Mouse (Mus musculus): ENCODE results near the gene Ccr1. TPM values are rescaled to one million over a fixed set of nuclear protein-coding genes. Genes with fewer than 3 reads are reported as not detected.
A peak's percentile ranks its signal among the peaks of the same experiment; 100 is the strongest.

Gene Ccr1
- 6.0 and 6.5 TPM in 2 replicates for polyA plus RNA-seq (2012; ENCODE audit: insufficient read depth, insufficient read length, missing spikeins)

- H3K4me1 ChIP-seq (ENCODE audit: control insufficient read depth, insufficient read depth, low read length), result peaks cover 16% of the 10 kb centered on the region
- H3K27ac ChIP-seq (ENCODE audit: insufficient read depth, low read depth, low read length), result peak within 1 kb of the TSS; percentile 13; the same call in 1 of the 2 replicates
- no peak within 1 kb of the TSS for H3K4me3 ChIP-seq (ENCODE audit: insufficient read depth, low read length)
- TF ChIP-seq CTCF (IDR thresholded peaks at IDR 0.05; ENCODE audit: low read depth, low read length) (no peak), POLR2A (IDR thresholded peaks at IDR 0.05; ENCODE audit: borderline replicate concordance, low read depth, low read length) (no peak)
These were observed at the start of gene Ccr1 for GRCm38 (mm10) chr9:123968290-123968912. Ccr1 (minus strand) TSS chr9:123968692.

DNA sequence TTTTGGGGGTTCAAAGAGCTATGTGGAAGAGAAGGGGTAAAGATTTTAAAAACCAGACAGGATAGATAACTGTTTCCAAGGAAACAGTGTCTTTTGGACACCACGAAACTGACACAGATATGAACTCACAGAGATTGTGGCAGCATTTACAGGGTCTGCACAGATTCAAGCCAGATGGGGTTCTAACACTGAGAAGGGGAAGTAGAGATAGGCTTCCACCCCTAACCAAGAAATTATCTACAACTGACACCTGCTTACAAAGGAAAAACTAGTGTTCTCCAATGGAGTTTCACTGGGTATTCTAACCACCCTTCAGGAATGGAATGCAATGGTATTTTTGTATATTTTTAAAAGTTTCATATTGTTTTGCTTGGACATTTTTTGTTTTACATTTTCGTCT lies 47.6 kb upstream of the Ccr1 start:
- Histone ChIP-seq H3K27ac (ENCODE audit: insufficient read depth, low read depth, low read length) (0 out of 2 replicates have a peak overlapping the region, but pooled peaks have one; percentile 8), H3K4me1 (ENCODE audit: control insufficient read depth, insufficient read depth, low read length) (peaks cover 41% of the 10 kb centered on the region), H3K4me3 (ENCODE audit: insufficient read depth, low read length) (no peak overlapping the region)
- no peak for TF ChIP-seq POLR2A (IDR thresholded peaks at IDR 0.05; ENCODE audit: borderline replicate concordance, low read depth, low read length)
- no peak for TF ChIP-seq CTCF (IDR thresholded peaks at IDR 0.05; ENCODE audit: low read depth, low read length)

DNA sequence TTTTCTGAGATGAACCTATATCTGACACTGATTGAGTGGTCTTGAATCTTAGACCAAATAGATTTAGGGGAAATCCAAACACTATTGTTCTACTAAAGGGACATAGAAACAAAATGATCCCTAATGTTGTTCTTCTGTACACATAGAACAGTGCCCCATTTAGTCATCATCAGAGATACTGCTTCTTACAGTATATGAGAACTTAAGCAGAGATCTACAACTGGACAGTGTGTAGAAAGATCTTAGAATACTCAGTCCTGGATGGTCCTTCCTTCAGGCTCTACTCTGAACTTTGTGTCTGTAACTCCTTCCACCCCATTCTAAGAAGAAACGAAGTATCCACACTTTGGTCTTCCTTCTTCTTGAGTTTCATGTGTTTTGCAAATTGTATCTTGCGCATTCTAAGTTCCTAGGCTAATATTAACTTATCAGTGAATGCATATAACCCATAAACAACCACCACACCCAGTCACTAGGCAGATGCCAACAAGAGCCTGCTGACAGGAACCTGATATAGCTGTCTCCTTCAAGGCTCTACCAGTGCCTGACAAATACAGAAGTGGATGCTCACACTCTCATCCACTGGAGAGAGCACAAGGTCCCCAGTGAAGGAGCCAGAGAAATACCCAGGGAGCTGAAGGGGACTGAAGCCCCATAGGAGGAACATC lies 46.6 kb upstream of the Ccr1 start:
- no peak overlapping the region for H3K27ac ChIP-seq (ENCODE audit: insufficient read depth, low read depth, low read length)
- H3K4me1 ChIP-seq (ENCODE audit: control insufficient read depth, insufficient read depth, low read length), result peaks cover 39% of the 10 kb centered on the region
- H3K4me3 ChIP-seq (ENCODE audit: insufficient read depth, low read length), result no peak overlapping the region
- TF ChIP-seq CTCF (IDR thresholded peaks at IDR 0.05; ENCODE audit: low read depth, low read length) (no peak), POLR2A (IDR thresholded peaks at IDR 0.05; ENCODE audit: borderline replicate concordance, low read depth, low read length) (no peak)

DNA sequence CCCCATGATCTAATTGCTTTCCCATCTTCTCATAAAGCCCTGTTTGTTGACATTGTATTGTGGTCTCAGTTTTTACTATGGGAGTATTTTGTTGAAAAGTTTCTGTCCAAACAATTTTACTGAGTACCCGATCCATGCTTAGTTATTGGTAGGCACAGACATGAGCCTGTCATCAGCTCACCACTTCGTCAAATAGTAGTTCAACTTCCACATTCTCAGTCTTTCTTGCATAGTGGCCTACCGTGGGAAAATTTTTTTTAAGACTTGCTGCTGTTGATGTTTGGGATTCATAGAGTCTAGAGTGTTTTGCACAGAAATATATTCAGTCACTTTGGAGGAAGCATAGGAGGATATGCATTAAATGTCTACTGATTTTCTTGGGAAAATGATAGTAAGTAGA lies 44.8 kb upstream of the Ccr1 start:
- peaks cover 24% of the 10 kb centered on the region for H3K4me1 ChIP-seq (ENCODE audit: control insufficient read depth, insufficient read depth, low read length)
- H3K4me3 ChIP-seq (ENCODE audit: insufficient read depth, low read length), result no peak overlapping the region
- H3K27ac ChIP-seq (ENCODE audit: insufficient read depth, low read depth, low read length), result no peak overlapping the region
- TF ChIP-seq POLR2A (IDR thresholded peaks at IDR 0.05; ENCODE audit: borderline replicate concordance, low read depth, low read length) (no peak), CTCF (IDR thresholded peaks at IDR 0.05; ENCODE audit: low read depth, low read length) (no peak)

DNA sequence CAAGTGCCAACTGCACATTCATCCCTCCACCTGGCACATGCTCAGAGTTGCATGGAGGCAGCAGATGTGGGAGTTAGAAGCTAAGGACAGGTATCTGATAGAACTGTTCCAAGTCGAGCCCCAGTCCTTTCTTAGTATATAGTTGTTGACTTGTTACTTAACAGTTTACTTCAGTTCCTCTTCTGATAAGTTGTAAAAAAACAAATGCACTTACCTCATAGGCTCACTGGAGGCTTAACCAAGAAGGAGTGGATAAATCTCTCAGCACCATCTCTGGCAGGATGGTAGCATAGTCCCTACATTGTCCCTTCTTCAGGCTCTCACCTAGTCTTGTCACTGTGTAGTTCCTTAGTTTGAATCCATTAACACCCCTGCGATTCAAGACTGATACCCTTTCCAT lies 44.2 kb upstream of the Ccr1 start:
- no peak overlapping the region for H3K27ac ChIP-seq (ENCODE audit: insufficient read depth, low read depth, low read length)
- H3K4me3 ChIP-seq (ENCODE audit: insufficient read depth, low read length), result no peak overlapping the region
- TF ChIP-seq POLR2A (IDR thresholded peaks at IDR 0.05; ENCODE audit: borderline replicate concordance, low read depth, low read length), result no peak
- TF ChIP-seq CTCF (IDR thresholded peaks at IDR 0.05; ENCODE audit: low read depth, low read length), result no peak
- peaks cover 23% of the 10 kb centered on the region for H3K4me1 ChIP-seq (ENCODE audit: control insufficient read depth, insufficient read depth, low read length)

GRCm38 (mm10) chr9:123999784-124000183 lies 31.3 kb upstream of the Ccr1 start:
- H3K27ac ChIP-seq (ENCODE audit: insufficient read depth, low read depth, low read length), result peak overlapping the region; percentile 81
- TF ChIP-seq POLR2A (IDR thresholded peaks at IDR 0.05; ENCODE audit: borderline replicate concordance, low read depth, low read length) (no peak), CTCF (IDR thresholded peaks at IDR 0.05; ENCODE audit: low read depth, low read length) (no peak)
- H3K4me3 ChIP-seq (ENCODE audit: insufficient read depth, low read length), result no peak overlapping the region
- peaks cover 7% of the 10 kb centered on the region for H3K4me1 ChIP-seq (ENCODE audit: control insufficient read depth, insufficient read depth, low read length)

GRCm38 (mm10) chr9:123997719-123998118 lies 29.2 kb upstream of the Ccr1 start:
- no peak for TF ChIP-seq POLR2A (IDR thresholded peaks at IDR 0.05; ENCODE audit: borderline replicate concordance, low read depth, low read length)
- TF ChIP-seq CTCF (IDR thresholded peaks at IDR 0.05; ENCODE audit: low read depth, low read length), result no peak
- Histone ChIP-seq H3K27ac (ENCODE audit: insufficient read depth, low read depth, low read length) (no peak overlapping the region), H3K4me3 (ENCODE audit: insufficient read depth, low read length) (no peak overlapping the region), H3K4me1 (ENCODE audit: control insufficient read depth, insufficient read depth, low read length) (peaks cover 7% of the 10 kb centered on the region)

DNA sequence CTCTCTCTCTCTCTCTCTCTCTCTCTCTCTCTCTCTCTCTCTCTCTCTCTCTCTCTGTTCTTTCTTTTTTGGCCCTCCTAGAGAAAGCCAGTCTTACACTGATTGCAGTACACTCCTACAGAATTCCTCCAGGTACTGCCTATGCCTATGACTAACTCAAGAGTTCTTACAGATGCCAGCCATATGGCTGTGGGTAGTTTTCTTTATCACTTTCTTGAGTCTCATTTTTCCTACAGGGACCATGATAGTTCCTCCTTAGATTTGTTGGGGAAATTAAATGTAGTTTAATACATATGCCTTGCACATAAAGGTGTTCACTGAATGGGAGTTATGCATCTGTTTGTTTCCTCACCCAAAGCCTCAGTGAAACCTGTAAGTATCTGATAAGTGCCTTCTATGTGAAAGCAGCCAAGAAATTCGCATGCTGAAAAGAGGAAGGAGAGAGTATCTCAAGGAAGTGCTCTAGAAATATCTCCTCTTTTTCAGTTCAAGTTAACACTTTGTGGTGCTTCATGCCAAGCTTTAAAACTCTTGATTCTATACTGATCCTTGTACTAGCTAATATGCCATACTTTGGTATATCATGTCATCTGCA lies 22.9 kb upstream of the Ccr1 start:
- Histone ChIP-seq H3K4me1 (ENCODE audit: control insufficient read depth, insufficient read depth, low read length) (peaks cover 18% of the 10 kb centered on the region), H3K4me3 (ENCODE audit: insufficient read depth, low read length) (no peak overlapping the region), H3K27ac (ENCODE audit: insufficient read depth, low read depth, low read length) (peak overlapping the region; percentile 41)
- TF ChIP-seq CTCF (IDR thresholded peaks at IDR 0.05; ENCODE audit: low read depth, low read length) (no peak), POLR2A (IDR thresholded peaks at IDR 0.05; ENCODE audit: borderline replicate concordance, low read depth, low read length) (no peak)

DNA sequence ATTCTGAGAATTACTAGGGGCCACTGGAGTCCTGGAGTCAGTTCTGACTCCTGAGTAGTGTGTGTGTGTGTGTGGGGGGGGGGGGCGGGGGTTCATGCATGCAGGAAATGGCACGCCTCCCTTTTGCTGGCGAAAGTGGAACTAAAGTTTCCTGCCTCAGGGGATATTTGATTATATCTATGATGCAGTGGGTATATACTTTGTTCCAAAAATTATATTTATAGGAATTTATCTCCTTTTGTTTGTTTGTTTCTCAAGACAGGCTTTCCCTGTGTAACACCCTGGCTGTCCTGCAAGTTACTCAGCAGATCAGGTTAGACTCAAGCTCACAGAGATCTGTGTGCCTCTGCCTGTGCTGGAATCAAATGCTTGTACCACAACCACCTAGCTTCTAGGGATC lies 21.2 kb upstream of the Ccr1 start:
- H3K27ac ChIP-seq (ENCODE audit: insufficient read depth, low read depth, low read length), result peak overlapping the region; percentile 40
- TF ChIP-seq POLR2A (IDR thresholded peaks at IDR 0.05; ENCODE audit: borderline replicate concordance, low read depth, low read length), result no peak
- TF ChIP-seq CTCF (IDR thresholded peaks at IDR 0.05; ENCODE audit: low read depth, low read length), result no peak
- H3K4me1 ChIP-seq (ENCODE audit: control insufficient read depth, insufficient read depth, low read length), result peaks cover 27% of the 10 kb centered on the region
- no peak overlapping the region for H3K4me3 ChIP-seq (ENCODE audit: insufficient read depth, low read length)

- Histone ChIP-seq H3K27ac (ENCODE audit: insufficient read depth, low read depth, low read length) (peak overlapping the region; percentile 11; the same call in 1 of the 2 replicates), H3K4me1 (ENCODE audit: control insufficient read depth, insufficient read depth, low read length) (peaks cover 33% of the 10 kb centered on the region), H3K4me3 (ENCODE audit: insufficient read depth, low read length) (no peak overlapping the region)
- TF ChIP-seq POLR2A (IDR thresholded peaks at IDR 0.05; ENCODE audit: borderline replicate concordance, low read depth, low read length) (no peak), CTCF (IDR thresholded peaks at IDR 0.05; ENCODE audit: low read depth, low read length) (no peak)
These were observed 17.7 kb upstream of the Ccr1 start for GRCm38 (mm10) chr9:123986217-123986616.
